Comparison of ENCODE assay signal across 13 mouse cellular contexts in the genomic region with DNA sequence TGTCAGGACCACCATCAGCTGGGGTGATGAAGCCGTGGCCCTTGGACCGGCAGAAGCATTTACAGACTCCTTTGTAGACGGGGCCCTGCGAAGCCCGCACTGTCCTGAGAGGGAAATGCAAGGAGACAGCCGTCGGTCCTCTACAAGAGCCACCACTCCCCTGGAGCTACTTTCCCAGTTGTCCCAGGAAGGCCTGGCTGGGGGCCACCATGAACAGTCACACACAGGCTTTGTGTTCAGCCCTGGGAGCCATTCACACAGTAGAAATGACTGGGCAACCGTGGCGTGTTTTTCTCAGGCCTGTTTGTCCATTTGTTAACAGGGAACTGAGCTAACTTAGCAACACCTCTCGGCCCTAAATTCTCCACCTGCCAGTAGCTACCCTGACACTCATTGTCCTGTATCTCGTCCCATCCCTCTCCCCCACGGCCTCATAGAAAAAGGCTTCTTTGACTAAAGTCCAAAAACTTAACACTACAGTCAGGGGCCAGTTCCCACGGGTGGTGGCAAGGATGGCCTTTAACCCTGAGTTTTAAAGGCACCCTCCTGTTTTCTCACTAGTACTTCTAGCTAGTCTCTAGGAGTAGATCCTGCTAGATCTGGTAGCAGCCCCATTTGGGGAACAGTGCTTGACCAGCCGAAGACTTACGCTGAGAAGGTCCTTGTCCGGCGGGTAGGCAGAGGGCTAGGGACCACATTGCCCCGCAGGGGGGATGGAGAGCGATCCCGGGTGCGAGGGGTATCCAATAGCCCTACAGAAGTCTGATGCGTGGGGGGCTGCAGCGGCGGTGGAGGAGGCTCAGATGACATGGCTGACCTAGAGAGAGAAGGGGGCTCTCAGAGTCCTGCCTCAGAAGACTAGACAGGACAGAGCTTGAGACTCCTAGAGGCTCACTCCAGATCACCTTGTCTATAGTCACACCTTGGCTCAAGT. TPM values are rescaled to one million over a fixed set of nuclear protein-coding genes. Genes with fewer than 3 reads are reported as not detected.
A peak's percentile ranks its signal among the peaks of the same experiment; 100 is the strongest.
DNase-seq lines count a peak whose midpoint lies in the region; ATAC-seq and TF ChIP-seq lines count a peak whose summit lies in the region.
"Had no signal": no experiment of that assay in that cellular context is flagged by ENCODE, and none has a peak within 500 bp of the region (broad histone marks: within the 10 kb centered on the region; RNA-seq: fewer than 3 reads in every experiment).

No protein-coding gene starts in this region.

- no peaks in the 10 kb centered on the region for H3K27me3 ChIP-seq in neural tube, embryonic 12.5 days (replicated peaks)
- no peaks in the 10 kb centered on the region for H3K27me3 ChIP-seq in neural tube, embryonic 13.5 days

- peaks cover 65% of the 10 kb centered on the region for H3K36me3 ChIP-seq in neural tube, embryonic 12.5 days
- peaks cover 74% of the 10 kb centered on the region for H3K36me3 ChIP-seq in neural tube, embryonic 13.5 days

- H3K4me1 ChIP-seq in neural tube, embryonic 12.5 days: peaks cover 52% of the 10 kb centered on the region
- H3K4me1 ChIP-seq in neural tube, embryonic 13.5 days (replicated peaks): peaks cover 66% of the 10 kb centered on the region

- 81% methylated on average over 24 of the region's 24 CpGs for WGBS in neural tube, embryonic 12.5 days
- WGBS in neural tube, embryonic 13.5 days: 70% methylated on average over 24 of the region's 24 CpGs

- 0 out of 2 replicates have a peak overlapping the region, but pooled peaks have one; percentile 5 for H3K4me2 ChIP-seq in neural tube, embryonic 12.5 days (replicated peaks)
- no peak overlapping the region for H3K4me2 ChIP-seq in neural tube, embryonic 13.5 days

- no peak overlapping the region; the same call in 1 of the 2 replicates for H3K9ac ChIP-seq in neural tube, embryonic 12.5 days
- no peak overlapping the region for H3K9ac ChIP-seq in neural tube, embryonic 13.5 days
- H3K9ac ChIP-seq: liver, embryonic 14.5 days had no signal

- H3K4me3 ChIP-seq in gastrocnemius, adult 2 months: no peak overlapping the region
- H3K4me3 ChIP-seq in neural tube, embryonic 12.5 days: no peak overlapping the region
- no peak overlapping the region for H3K4me3 ChIP-seq in neural tube, embryonic 13.5 days

- DNase-seq in gastrocnemius, adult 2 months: peak; percentile 51
- DNase-seq in gastrocnemius, postnatal 14 days: no peak
- DNase-seq in kidney, adult 8-10 months: peak; percentile 59 to 62
- DNase-seq in kidney, adult 18-20 months: no peak
- DNase-seq in neural tube, embryonic 10.5 days (ENCODE audit: extremely low spot score, low spot score): no peak
- DNase-seq in ovary, postnatal 14 days (ENCODE audit: low spot score): no peak

- no peak for TF ChIP-seq CTCF in gastrocnemius, adult 2 months (IDR thresholded peaks at IDR 0.05)

- intact Hi-C loops in gastrocnemius, adult 2 months (cut with DNase I): no loop called here
- intact Hi-C loops in gastrocnemius, postnatal 14 days (cut with DNase I; ENCODE audit: low total_unique reads): no loop called here

- ATAC-seq in neural tube, embryonic 12.5 days (ENCODE audit: low FRiP score, low read depth): no peak
- ATAC-seq in neural tube, embryonic 13.5 days (ENCODE audit: low read depth): no peak

- no peaks in the 10 kb centered on the region for H3K9me3 ChIP-seq in neural tube, embryonic 12.5 days
- H3K9me3 ChIP-seq in neural tube, embryonic 13.5 days: no peaks in the 10 kb centered on the region
- H3K9me3 ChIP-seq: G1E had no signal

- H3K27ac ChIP-seq in gastrocnemius, adult 2 months: peak overlapping the region; percentile 16
- H3K27ac ChIP-seq in neural tube, embryonic 12.5 days: no peak overlapping the region
- H3K27ac ChIP-seq in neural tube, embryonic 13.5 days (replicated peaks): peak overlapping the region; percentile 61
- H3K27ac ChIP-seq: liver, embryonic 14.5 days had no signal

RNA-seq across cellular contexts. Expression of gene Carhsp1, which starts 8.1 kb away (rescaled TPM):
- total RNA-seq in gastrocnemius, adult 2 months (2021): 1 to 10 TPM; 5.8 to 8.7 TPM
- total RNA-seq in gastrocnemius, postnatal 14 days (2021): 10 to 100 TPM; 12.7 to 13.2 TPM
- polyA plus RNA-seq in neural tube, embryonic 12.5 days (2016; fragmentation: Nextera tagmentation; extraction: Ambion mirVana): 254 and 261 TPM in 2 replicates
- 225 and 243 TPM in 2 replicates for polyA plus RNA-seq in neural tube, embryonic 13.5 days (2015; fragmentation: Nextera tagmentation; extraction: Ambion mirVana)

RNA-seq across cellular contexts. Expression of gene Gm5767, which starts 16.7 kb away (rescaled TPM):
- total RNA-seq in gastrocnemius, adult 2 months (2021): not detected
- total RNA-seq in gastrocnemius, postnatal 14 days (2021): not detected
- not detected in 2 replicates for polyA plus RNA-seq in neural tube, embryonic 12.5 days (2016; fragmentation: Nextera tagmentation; extraction: Ambion mirVana)
- not detected in 2 replicates for polyA plus RNA-seq in neural tube, embryonic 13.5 days (2015; fragmentation: Nextera tagmentation; extraction: Ambion mirVana)
- total RNA-seq: common myeloid progenitor, adult 5-6 weeks; G1E; left cerebral cortex, postnatal 10 days had no signal
- polyA plus RNA-seq: G1E; spleen, adult 2 months had no signal

RNA-seq across cellular contexts. Expression of gene Tmem186, which starts 26.4 kb away (rescaled TPM):
- 10 to 100 TPM; 12.4 to 12.9 TPM for total RNA-seq in gastrocnemius, adult 2 months (2021)
- total RNA-seq in gastrocnemius, postnatal 14 days (2021): 10 to 100 TPM in 1 of 2 experiments, 1 to 10 TPM in 1; 9.2 to 10.4 TPM
- 22.7 and 24.2 TPM in 2 replicates for polyA plus RNA-seq in neural tube, embryonic 12.5 days (2016; fragmentation: Nextera tagmentation; extraction: Ambion mirVana)
- 19.0 and 20.6 TPM in 2 replicates for polyA plus RNA-seq in neural tube, embryonic 13.5 days (2015; fragmentation: Nextera tagmentation; extraction: Ambion mirVana)

RNA-seq across cellular contexts. Expression of gene Pmm2, which starts 26.4 kb away (rescaled TPM):
- 10 to 100 TPM; 14.9 to 24.0 TPM for total RNA-seq in gastrocnemius, adult 2 months (2021)
- total RNA-seq in gastrocnemius, postnatal 14 days (2021): 10 to 100 TPM; 19.3 to 22.6 TPM
- polyA plus RNA-seq in neural tube, embryonic 12.5 days (2016; fragmentation: Nextera tagmentation; extraction: Ambion mirVana): 47.3 and 49.3 TPM in 2 replicates
- polyA plus RNA-seq in neural tube, embryonic 13.5 days (2015; fragmentation: Nextera tagmentation; extraction: Ambion mirVana): 37.0 and 43.3 TPM in 2 replicates

Comparison
In these comparisons a context has a peak if more than half of its experiments do, and no peak if none do; other contexts are left out.
1. DNase-seq: peak in gastrocnemius, adult 2 months (single experiment) and kidney, adult 8-10 months (2 of 2); none in gastrocnemius, postnatal 14 days (single experiment), kidney, adult 18-20 months (single experiment), neural tube, embryonic 10.5 days (single experiment) and ovary, postnatal 14 days (single experiment).